Mouse (Mus musculus) MEL (cell line): Measurements from ENCODE around the gene Dnaja3. TPM values are rescaled to one million over a fixed set of nuclear protein-coding genes. Genes with fewer than 3 reads are reported as not detected.

Experiments used
- DNase-seq: peaks from one replicate; pipeline ENCODE4 v3.0.0; 2011; ENCODE audit warnings: low read depth, low spot score
- H3K27ac ChIP-seq: 2 replicates; pipeline ENCODE4 v1.5.1; 2012; ENCODE audit warnings: low read depth, mild to moderate bottlenecking, control low read depth, low read length, moderate library complexity; ENCODE audit not compliant: control insufficient read depth
- H3K27me3 ChIP-seq, 2 experiments: fragments of 150-350 bp in 1 of 2; sonication (generic) in 1 of 2; 2 replicates each; pipeline ENCODE4 v1.6.1; 2012; ENCODE audit warnings: low read length in 2 of 2, mild to moderate bottlenecking in 2 of 2, improper control_type of control experiment in 1 of 2, moderate library complexity in 1 of 2; ENCODE audit not compliant: insufficient read depth in 2 of 2, control insufficient read depth in 1 of 2
- H3K36me3 ChIP-seq, 2 experiments: 2 replicates each; pipeline ENCODE4 v1.6.1; 2012 to 2014; ENCODE audit warnings: low read length in 2 of 2, improper control_type of control experiment in 1 of 2, inconsistent platforms in 1 of 2, mild to moderate bottlenecking in 1 of 2; ENCODE audit not compliant: insufficient read depth in 2 of 2, control insufficient read depth in 1 of 2
- H3K4me1 ChIP-seq, 2 experiments: fragments of 150-350 bp in 1 of 2; sonication (generic) in 1 of 2; 2 replicates each; pipeline ENCODE4 v1.6.1; 2012; ENCODE audit warnings: low read length in 2 of 2, improper control_type of control experiment in 1 of 2, mild to moderate bottlenecking in 1 of 2; ENCODE audit not compliant: insufficient read depth in 2 of 2, control insufficient read depth in 1 of 2
- H3K4me3 ChIP-seq, 2 experiments: fragments of 150-350 bp in 1 of 2; sonication (generic) in 1 of 2; 2 replicates each; pipeline ENCODE4 v1.5.1; 2012; ENCODE audit warnings: low read depth in 2 of 2, low read length in 2 of 2, mild to moderate bottlenecking in 2 of 2, moderate library complexity in 2 of 2, control low read depth in 1 of 2, improper control_type of control experiment in 1 of 2; ENCODE audit not compliant: control insufficient read depth in 1 of 2, insufficient read depth in 1 of 2
- H3K79me2 ChIP-seq: 2 replicates; pipeline ENCODE4 v1.6.1; 2012; ENCODE audit warnings: mild to moderate bottlenecking, low read length, moderate library complexity; ENCODE audit not compliant: control insufficient read depth, poor library complexity, insufficient read depth
- H3K9ac ChIP-seq: 2 replicates; pipeline ENCODE4 v1.6.1; 2012; ENCODE audit warnings: low read depth, mild to moderate bottlenecking, control low read depth, low read length, moderate library complexity; ENCODE audit not compliant: control insufficient read depth, poor library complexity, severe bottlenecking
- H3K9me3 ChIP-seq: fragments of 150-350 bp; sonication (generic); replicated peaks from 2 replicates; pipeline ENCODE4 v1.6.1; 2012; ENCODE audit warnings: mild to moderate bottlenecking, low read length, improper control_type of control experiment, moderate library complexity; ENCODE audit not compliant: insufficient read depth
- BHLHE40 ChIP-seq: IDR thresholded peaks from 2 replicates; pipeline ENCODE4 v1.6.1; 2012; ENCODE audit warnings: low read depth, mild to moderate bottlenecking, inconsistent platforms, low read length, improper control_type of control experiment, borderline replicate concordance
- CHD2 ChIP-seq: IDR thresholded peaks from 2 replicates; pipeline ENCODE4 v1.6.1; 2011; ENCODE audit warnings: low read length, improper control_type of control experiment
- CTCF ChIP-seq, 3 experiments: IDR thresholded peaks in 2 of 3; conservative IDR thresholded peaks in 1 of 3; 2 replicates each; pipeline ENCODE4 v1.5.1; 2011 to 2012; ENCODE audit warnings: low read length in 3 of 3, low read depth in 2 of 3, mild to moderate bottlenecking in 2 of 3, improper control_type of control experiment in 1 of 3, inconsistent platforms in 1 of 3, mixed read lengths in 1 of 3, moderate library complexity in 1 of 3; ENCODE audit not compliant: control insufficient read depth in 1 of 3, insufficient read depth in 1 of 3, poor library complexity in 1 of 3, severe bottlenecking in 1 of 3
- E2F4 ChIP-seq: IDR thresholded peaks from 2 replicates; pipeline ENCODE4 v1.6.1; 2011; ENCODE audit warnings: low read depth, low read length, improper control_type of control experiment, borderline replicate concordance
- GABPA ChIP-seq: IDR thresholded peaks from 2 replicates; pipeline ENCODE4 v1.6.1; 2012; ENCODE audit warnings: low read depth, mild to moderate bottlenecking, inconsistent platforms, low read length, improper control_type of control experiment, moderate library complexity
- GATA1 ChIP-seq: IDR thresholded peaks from 2 replicates; pipeline ENCODE4 v1.6.1; 2011; ENCODE audit warnings: low read depth, low read length, improper control_type of control experiment
- HCFC1 ChIP-seq: IDR thresholded peaks from 2 replicates; pipeline ENCODE4 v1.6.1; 2012; ENCODE audit warnings: low read depth, mild to moderate bottlenecking, inconsistent platforms, low read length, improper control_type of control experiment, moderate library complexity
- MAX ChIP-seq: IDR thresholded peaks from 2 replicates; pipeline ENCODE4 v1.6.1; 2011; ENCODE audit warnings: low read length, improper control_type of control experiment
- MAZ ChIP-seq: IDR thresholded peaks from 2 replicates; pipeline ENCODE4 v1.6.1; 2012; ENCODE audit warnings: low read depth, mild to moderate bottlenecking, inconsistent platforms, low read length, improper control_type of control experiment
- MXI1 ChIP-seq: IDR thresholded peaks from 2 replicates; pipeline ENCODE4 v1.6.1; 2011; ENCODE audit warnings: mild to moderate bottlenecking, low read depth, low read length, improper control_type of control experiment
- MYB ChIP-seq: IDR thresholded peaks from 2 replicates; pipeline ENCODE4 v1.6.1; 2011; ENCODE audit warnings: mild to moderate bottlenecking, low read depth, low read length, improper control_type of control experiment
- POLR2AphosphoS2 ChIP-seq: IDR thresholded peaks from 2 replicates; pipeline ENCODE4 v1.6.1; 2011; ENCODE audit warnings: low read length, improper control_type of control experiment
- POLR2AphosphoS5 ChIP-seq: IDR thresholded peaks from 2 replicates; pipeline ENCODE4 v1.6.1; 2012; ENCODE audit warnings: low read depth, borderline replicate concordance, mild to moderate bottlenecking, inconsistent platforms, low read length, moderate library complexity, mixed read lengths
- RAD21 ChIP-seq: IDR thresholded peaks from 2 replicates; pipeline ENCODE4 v1.6.1; 2011; ENCODE audit warnings: mild to moderate bottlenecking, low read depth, low read length, improper control_type of control experiment
- SIN3A ChIP-seq: IDR thresholded peaks from 2 replicates; pipeline ENCODE4 v1.6.1; 2012; ENCODE audit warnings: low read length, improper control_type of control experiment, inconsistent platforms
- TBP ChIP-seq: IDR thresholded peaks from 2 replicates; pipeline ENCODE4 v1.8.0; 2011; ENCODE audit warnings: low read depth, low read length, improper control_type of control experiment
- USF1 ChIP-seq: IDR thresholded peaks from 2 replicates; pipeline ENCODE4 v1.6.1; 2014; ENCODE audit warnings: low read depth, mild to moderate bottlenecking, inconsistent platforms, low read length, improper control_type of control experiment, moderate library complexity
- ZC3H11A ChIP-seq: IDR thresholded peaks from 2 replicates; pipeline ENCODE4 v1.6.1; 2012; ENCODE audit warnings: low read depth, mild to moderate bottlenecking, inconsistent platforms, low read length, improper control_type of control experiment
- ZMIZ1 ChIP-seq: IDR thresholded peaks from 2 replicates; pipeline ENCODE4 v1.6.1; 2012; ENCODE audit warnings: low read depth, mild to moderate bottlenecking, inconsistent platforms, low read length, improper control_type of control experiment, moderate library complexity
- polyA plus RNA-seq, 2 experiments: library from polyadenylated mRNA; stranded (reverse) in 1 of 2; unstranded in 1 of 2; fragments of >175 nt in 1 of 2; fragments of >200 nt in 1 of 2; gene quantifications; 2 replicates each; pipeline versions ENCODE4 v1.2.1 to v1.2.4; 2012; ENCODE audit warnings: low replicate concordance in 2 of 2, low read depth in 1 of 2; ENCODE audit not compliant: insufficient read length in 2 of 2, insufficient read depth in 1 of 2, missing spikeins in 1 of 2
- total RNA-seq: library from RNA; depleted of rRNA; stranded (reverse); fragments of 300-350 nt; gene quantifications from 2 replicates; pipeline ENCODE4 v1.2.3, GENCODE M21; 2012

The Dnaja3 gene
- total and polyA plus RNA-seq, 3 experiments: 91.8 to 94.3 TPM; not detected in 1

DNA sequence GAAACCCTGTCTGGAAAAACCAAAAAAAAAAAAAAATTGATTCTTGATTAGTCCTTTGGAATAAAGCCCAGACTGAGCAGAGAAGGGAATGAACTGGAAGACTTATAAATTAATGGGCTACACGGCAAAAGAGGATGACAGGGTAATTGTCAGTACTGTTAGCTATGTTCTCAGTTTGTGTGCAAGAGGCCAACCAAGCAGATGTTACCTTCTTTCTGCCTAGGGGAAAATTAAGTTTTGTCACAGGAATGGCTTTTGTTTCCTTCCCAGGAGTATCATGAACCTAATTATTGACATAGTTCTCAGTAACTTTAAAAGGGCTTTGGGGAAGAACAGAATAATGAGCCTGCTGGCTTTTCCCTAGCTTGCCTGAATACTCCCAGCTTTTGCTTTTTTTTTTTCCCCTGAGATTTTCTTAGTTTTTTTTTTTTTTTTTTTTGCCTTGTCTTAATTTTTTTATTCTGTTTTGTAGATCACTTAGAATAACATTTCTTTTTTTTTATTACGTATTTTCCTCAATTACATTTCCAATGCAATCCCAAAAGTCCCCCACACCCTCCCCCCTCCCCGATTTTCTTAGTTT, 91.1 kb downstream of the Dnaja3 start:
- Histone ChIP-seq H3K9ac (no peak overlapping the region), H3K4me1 (peaks cover 5 to 7% of the 10 kb centered on the region in 2 experiments), H3K79me2 (peaks cover 32% of the 10 kb centered on the region), H3K27ac (no peak overlapping the region), H3K9me3 (no peaks in the 10 kb centered on the region), H3K27me3 (no peaks in the 10 kb centered on the region), H3K36me3 (peaks cover 0 to 21% of the 10 kb centered on the region in 2 experiments; a peak in 3 of 4 replicates), H3K4me3 (no peak overlapping the region)
- DNase-seq: no peak
- TF ChIP-seq TBP (no peak), GATA1 (no peak), POLR2AphosphoS2 (no peak), E2F4 (no peak), CHD2 (no peak), BHLHE40 (no peak), MYB (no peak), MAX (no peak), RAD21 (no peak), MAZ (no peak)

DNA sequence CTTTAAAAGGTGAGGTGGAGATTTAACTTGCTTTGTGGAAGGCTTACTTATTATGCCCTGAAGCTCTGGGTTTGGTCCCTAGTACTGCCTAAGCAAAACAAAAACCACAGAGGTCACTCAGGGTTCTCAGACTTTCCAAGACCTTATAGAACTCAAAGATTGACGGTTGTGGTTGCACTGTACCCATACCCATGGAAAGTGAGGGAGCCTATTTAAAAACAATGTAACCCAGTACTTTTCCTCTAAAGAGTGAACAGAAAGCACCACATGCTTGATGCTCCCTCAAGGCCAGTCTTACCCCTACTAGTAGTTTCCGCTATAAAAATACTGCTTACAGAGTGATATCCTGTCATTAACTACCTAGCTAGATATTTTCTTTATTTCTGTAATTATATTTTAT, 96.5 kb downstream of the Dnaja3 start:
- no peak overlapping the region for H3K4me3 ChIP-seq
- H3K27ac ChIP-seq: no peak overlapping the region
- H3K9me3 ChIP-seq: no peaks in the 10 kb centered on the region
- H3K4me1 ChIP-seq: no peaks in the 10 kb centered on the region
- no peak for DNase-seq
- H3K36me3 ChIP-seq: peaks cover 0 to 2% of the 10 kb centered on the region in 2 experiments; a peak in 2 of 4 replicates
- H3K27me3 ChIP-seq: no peaks in the 10 kb centered on the region
- H3K9ac ChIP-seq: no peak overlapping the region
- H3K79me2 ChIP-seq: peaks cover 7% of the 10 kb centered on the region
- TF ChIP-seq SIN3A (no peak), MXI1 (no peak), E2F4 (no peak), MAZ (no peak), POLR2AphosphoS2 (no peak), ZMIZ1 (no peak), CTCF (IDR thresholded peaks at IDR 0.05 in 2 of 3, conservative IDR thresholded peaks at IDR 0.05 in 1 of 3; ENCODE audit: control insufficient read depth in 1 of 3, insufficient read depth in 1 of 3, low read depth in 2 of 3, low read length in 3 of 3, poor library complexity in 1 of 3, severe bottlenecking in 1 of 3) (no peak), GABPA (no peak), HCFC1 (no peak), TBP (no peak), USF1 (no peak), ZC3H11A (no peak), POLR2AphosphoS5 (no peak)
- TF ChIP-seq, all 39 proteins: peak for 0
